Mouse (Mus musculus) liver, embryonic 14.5 days (tissue): ENCODE data around the gene H2-Eb2. TPM values are rescaled to one million over a fixed set of nuclear protein-coding genes. Genes with fewer than 3 reads are reported as not detected.
A peak's percentile ranks its signal among the peaks of the same experiment; 100 is the strongest.

Experiments
- ATAC-seq: fragments of 200-750 bp; cut with Nextera tagmentation; 2 replicates; pipeline ENCODE4 v1.8.0; 2017; ENCODE audit warnings: moderate number of reproducible peaks, mild to moderate bottlenecking, moderate library complexity; ENCODE audit not compliant: insufficient read depth
- DNase-seq, 3 experiments: peaks; one replicate each; pipeline ENCODE4 v3.0.0-alpha.2; 2012 to 2013; ENCODE audit warnings: low read depth in 3 of 3, low spot score in 3 of 3
- H3K27ac ChIP-seq: fragments of 300-500 bp; sonication (generic); 2 replicates; pipeline ENCODE4 v1.5.1; 2014; ENCODE audit warnings: moderate library complexity, mild to moderate bottlenecking, control low read depth, inconsistent platforms
- H3K27me3 ChIP-seq: fragments of 300-500 bp; sonication (generic); 2 replicates; pipeline ENCODE4 v1.6.1; 2014; ENCODE audit warnings: mild to moderate bottlenecking, low read length, moderate library complexity; ENCODE audit not compliant: control insufficient read depth, insufficient read depth
- H3K36me3 ChIP-seq: fragments of 300-500 bp; sonication (generic); replicated peaks from 2 replicates; pipeline ENCODE4 v1.6.1; 2014; ENCODE audit warnings: low read depth; ENCODE audit not compliant: control insufficient read depth, insufficient read depth
- H3K4me1 ChIP-seq, 2 experiments: fragments of 200-500 bp in 1 of 2; fragments of 300-500 bp in 1 of 2; sonication (generic) in 1 of 2; replicated peaks; 2 replicates each; pipeline ENCODE4 v1.6.1; 2012 to 2014; ENCODE audit warnings: antibody characterized with exemption in 1 of 2, inconsistent platforms in 1 of 2, low read length in 1 of 2; ENCODE audit not compliant: control insufficient read depth in 2 of 2, insufficient read depth in 2 of 2
- H3K4me2 ChIP-seq: fragments of 300-500 bp; sonication (generic); 2 replicates; pipeline ENCODE4 v1.6.1; 2014; ENCODE audit warnings: low read depth, mild to moderate bottlenecking, control low read depth, moderate library complexity
- H3K4me3 ChIP-seq, 2 experiments: fragments of 200-500 bp in 1 of 2; fragments of 300-500 bp in 1 of 2; sonication (generic) in 1 of 2; 2 replicates each; pipeline ENCODE4 v1.5.1; 2012 to 2014; ENCODE audit warnings: low read depth in 2 of 2, low read length in 2 of 2, mild to moderate bottlenecking in 2 of 2, control low read depth in 1 of 2, inconsistent platforms in 1 of 2, moderate library complexity in 1 of 2; ENCODE audit not compliant: insufficient read depth in 1 of 2
- H3K9ac ChIP-seq: fragments of 300-500 bp; sonication (generic); replicated peaks from 2 replicates; pipeline ENCODE4 v1.6.1; 2014; ENCODE audit warnings: mild to moderate bottlenecking, control low read depth, moderate library complexity
- H3K9me3 ChIP-seq: fragments of 300-500 bp; sonication (generic); 2 replicates; pipeline ENCODE4 v1.6.1; 2016; ENCODE audit warnings: low read length, mixed read lengths; ENCODE audit not compliant: control insufficient read depth
- CTCF ChIP-seq: IDR thresholded peaks from 2 replicates; pipeline ENCODE4 v1.5.1; 2016; ENCODE audit warnings: antibody characterized with exemption, low read depth, control low read depth
- EP300 ChIP-seq: IDR thresholded peaks from 2 replicates; pipeline ENCODE4 v1.6.1; 2016; ENCODE audit warnings: antibody characterized with exemption, low read depth
- WGBS: fragments of 180-500 bp; shearing (Covaris S2); extraction: QIAGEN DNeasy Blood & Tissue Kit; methylation state at CpG from one replicate; pipeline ENCODE4 v1.1.7; 2014; ENCODE audit not compliant: insufficient replicate concordance; 5-methylcytosine and 5-hydroxymethylcytosine counted together
- polyA plus RNA-seq, 2 experiments: library from polyadenylated mRNA; depleted of rRNA in 1 of 2; stranded (reverse) in 1 of 2; unstranded in 1 of 2; fragments of >200 nt; fragmentation: Nextera tagmentation in 1 of 2; extraction: Ambion mirVana in 1 of 2; gene quantifications; 2 replicates each; pipeline versions ENCODE4 v1.2.1 to v1.2.3; 2012 to 2014

Gene H2-Eb2
- polyA plus RNA-seq, 2 experiments = not detected

GRCm38 (mm10) chr17:34292570-34292969 lies 32.9 kb upstream of the H2-Eb2 start:
- DNase-seq (no peak), ATAC-seq (no peak)
- Histone ChIP-seq H3K36me3 (no peaks in the 10 kb centered on the region), H3K27me3 (no peaks in the 10 kb centered on the region), H3K4me3 (no peak overlapping the region), H3K4me1 (peaks cover 0 to 3% of the 10 kb centered on the region in 2 experiments; a peak in 1 of 4 replicates), H3K9me3 (no peaks in the 10 kb centered on the region), H3K27ac (no peak overlapping the region), H3K4me2 (no peak overlapping the region), H3K9ac (no peak overlapping the region)
- WGBS = 67% methylated on average over 4 of the region's 4 CpGs
- TF ChIP-seq EP300 (no peak), CTCF (no peak)

- Histone ChIP-seq H3K27me3 (no peaks in the 10 kb centered on the region), H3K9ac (no peak overlapping the region), H3K4me1 (peaks cover 0 to 3% of the 10 kb centered on the region in 2 experiments; a peak in 1 of 4 replicates), H3K36me3 (no peaks in the 10 kb centered on the region), H3K4me3 (no peak overlapping the region), H3K9me3 (no peaks in the 10 kb centered on the region), H3K27ac (no peak overlapping the region), H3K4me2 (no peak overlapping the region)
- 7% methylated on average over 2 of the region's 2 CpGs for WGBS
- TF ChIP-seq EP300 = no peak
- no peak for TF ChIP-seq CTCF
- ATAC-seq = no peak
- no peak for DNase-seq
Observed at GRCm38 (mm10) chr17:34293533-34293932, 31.9 kb upstream of the H2-Eb2 start.

- H3K27me3 ChIP-seq = no peaks in the 10 kb centered on the region
- H3K4me2 ChIP-seq = no peak overlapping the region
- DNase-seq (no peak), ATAC-seq (no peak)
- H3K9me3 ChIP-seq = no peaks in the 10 kb centered on the region
- H3K36me3 ChIP-seq = no peaks in the 10 kb centered on the region
- TF ChIP-seq EP300 (no peak), CTCF (no peak)
- H3K4me3 ChIP-seq = no peak overlapping the region
- H3K9ac ChIP-seq = no peak overlapping the region
- H3K27ac ChIP-seq = no peak overlapping the region
- WGBS = 41% methylated on average over 4 of the region's 4 CpGs
- peaks cover 0 to 3% of the 10 kb centered on the region in 2 experiments; a peak in 1 of 4 replicates for H3K4me1 ChIP-seq
Observed at GRCm38 (mm10) chr17:34294249-34294648, 31.2 kb upstream of the H2-Eb2 start.

GRCm38 (mm10) chr17:34295307-34295706 lies 30.2 kb upstream of the H2-Eb2 start:
- H3K36me3 ChIP-seq = no peaks in the 10 kb centered on the region
- H3K27ac ChIP-seq = no peak overlapping the region
- H3K4me3 ChIP-seq = no peak overlapping the region
- no peak overlapping the region for H3K4me2 ChIP-seq
- H3K4me1 ChIP-seq = peaks cover 0 to 3% of the 10 kb centered on the region in 2 experiments; a peak in 1 of 4 replicates
- DNase-seq (no peak), ATAC-seq (no peak)
- H3K9ac ChIP-seq = no peak overlapping the region
- H3K27me3 ChIP-seq = no peaks in the 10 kb centered on the region
- TF ChIP-seq EP300 (no peak), CTCF (no peak)
- no peaks in the 10 kb centered on the region for H3K9me3 ChIP-seq

- Histone ChIP-seq H3K9ac (no peak overlapping the region), H3K4me2 (peak overlapping the region; percentile 28), H3K4me1 (peaks cover 0 to 3% of the 10 kb centered on the region in 2 experiments; a peak in 1 of 4 replicates), H3K4me3 (no peak overlapping the region), H3K27ac (no peak overlapping the region), H3K9me3 (no peaks in the 10 kb centered on the region), H3K36me3 (no peaks in the 10 kb centered on the region), H3K27me3 (no peaks in the 10 kb centered on the region)
- 23% methylated on average over 23 of the region's 23 CpGs for WGBS
- TF ChIP-seq EP300 (no peak), CTCF (no peak)
- ATAC-seq (no peak), DNase-seq (peak in 2 of 3 experiments; percentile 20 to 39)
Observed at GRCm38 (mm10) chr17:34295891-34296794, 29.3 kb upstream of the H2-Eb2 start.
